Comparison of ENCODE assay signal across 8 mouse cellular contexts in the genomic region with DNA sequence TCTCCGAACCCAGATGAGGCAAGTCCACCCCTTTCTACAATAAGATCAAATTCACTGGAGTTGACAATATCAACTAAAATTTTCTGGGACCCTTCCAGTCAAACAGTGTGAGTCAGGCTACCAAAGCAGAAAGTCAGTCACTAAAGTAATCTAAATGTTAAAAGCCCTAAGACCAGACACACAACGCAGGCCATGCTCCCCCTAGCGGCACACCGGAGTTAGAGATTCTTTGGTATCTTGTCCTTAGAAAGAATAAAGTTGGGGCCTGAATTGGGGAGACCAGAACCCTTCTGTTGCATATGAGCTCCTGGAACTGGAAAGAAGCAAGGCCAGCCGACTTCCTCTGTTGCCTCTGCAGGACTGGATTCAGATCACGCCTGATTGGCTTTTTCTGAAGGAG.
A peak's percentile ranks its signal among the peaks of the same experiment; 100 is the strongest.
DNase-seq lines count a peak whose midpoint lies in the region; ATAC-seq lines count a peak whose summit lies in the region.

No protein-coding gene starts in this region.

- no peak for ATAC-seq in CD4-positive, CD25-positive, alpha-beta regulatory T cell, adult 4 months
- peak; percentile 69 for ATAC-seq in megakaryocyte progenitor cell, adult 5-6 weeks (replicated peaks; ENCODE audit: poor library complexity)

- peak; percentile 62 for DNase-seq in CD4-positive, CD25-positive, alpha-beta regulatory T cell, adult 2 months (ENCODE audit: low read depth, low spot score)
- DNase-seq in B cell, adult 2 months = peak; percentile 76
- peak; percentile 83 for DNase-seq in brain, adult 2 months (ENCODE audit: low read depth, low spot score)
- peak; percentile 37 to 64 for DNase-seq in frontal cortex, postnatal 25 days (ENCODE audit: low spot score in 2 of 2)
- DNase-seq in kidney, postnatal 36 days = peak; percentile 76 to 93
- DNase-seq in spleen, postnatal 14 days (ENCODE audit: low spot score in 2 of 2) = peak; percentile 59 to 74
